Mouse (Mus musculus): ENCODE results near the gene Klhl29.

Klhl29 gene

DNA sequence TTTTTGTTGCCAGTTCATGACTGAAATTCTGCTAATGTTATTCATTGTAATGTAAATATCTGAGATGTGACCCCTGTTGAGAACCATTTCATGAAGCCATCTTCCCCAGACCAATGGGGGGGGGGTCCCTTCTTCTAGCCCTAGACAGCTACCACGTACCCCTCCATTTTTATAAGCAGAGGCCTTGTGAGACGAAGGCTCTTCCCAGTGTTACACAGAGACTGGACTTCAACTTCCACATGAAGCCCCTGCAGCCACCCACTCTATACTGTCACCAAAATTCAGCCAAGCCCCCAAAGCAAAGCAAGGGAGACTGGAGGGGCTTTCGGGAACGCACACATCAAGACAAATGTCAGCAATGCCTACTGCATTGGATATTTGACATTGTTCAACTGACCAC lies 6.1 kb downstream of the Klhl29 start:
- Histone ChIP-seq H3K9me3 (ENCODE audit: low read length) (no peaks in the 10 kb centered on the region; the same call in 1 of the 2 replicates), H3K27me3 (ENCODE audit: insufficient read depth, low read length) (peaks cover 42% of the 10 kb centered on the region), H3K36me3 (ENCODE audit: insufficient read depth, low read length) (no peaks in the 10 kb centered on the region), H3K4me1 (replicated peaks; ENCODE audit: low read depth, low read length) (peaks cover 15% of the 10 kb centered on the region), H3K4me3 (replicated peaks; ENCODE audit: low read length) (no peak overlapping the region)
- TF ChIP-seq NANOG (IDR thresholded peaks at IDR 0.05; ENCODE audit: borderline replicate concordance, low read length) (no peak), POU5F1 (IDR thresholded peaks at IDR 0.05; ENCODE audit: borderline replicate concordance, low read length) (no peak), CTCF (conservative IDR thresholded peaks at IDR 0.05; ENCODE audit: low read length) (no peak)

GRCm38 (mm10) chr12:5364836-5365235 lies 10.6 kb downstream of the Klhl29 start:
- no peak overlapping the region for H3K4me3 ChIP-seq (replicated peaks; ENCODE audit: low read length)

DNA sequence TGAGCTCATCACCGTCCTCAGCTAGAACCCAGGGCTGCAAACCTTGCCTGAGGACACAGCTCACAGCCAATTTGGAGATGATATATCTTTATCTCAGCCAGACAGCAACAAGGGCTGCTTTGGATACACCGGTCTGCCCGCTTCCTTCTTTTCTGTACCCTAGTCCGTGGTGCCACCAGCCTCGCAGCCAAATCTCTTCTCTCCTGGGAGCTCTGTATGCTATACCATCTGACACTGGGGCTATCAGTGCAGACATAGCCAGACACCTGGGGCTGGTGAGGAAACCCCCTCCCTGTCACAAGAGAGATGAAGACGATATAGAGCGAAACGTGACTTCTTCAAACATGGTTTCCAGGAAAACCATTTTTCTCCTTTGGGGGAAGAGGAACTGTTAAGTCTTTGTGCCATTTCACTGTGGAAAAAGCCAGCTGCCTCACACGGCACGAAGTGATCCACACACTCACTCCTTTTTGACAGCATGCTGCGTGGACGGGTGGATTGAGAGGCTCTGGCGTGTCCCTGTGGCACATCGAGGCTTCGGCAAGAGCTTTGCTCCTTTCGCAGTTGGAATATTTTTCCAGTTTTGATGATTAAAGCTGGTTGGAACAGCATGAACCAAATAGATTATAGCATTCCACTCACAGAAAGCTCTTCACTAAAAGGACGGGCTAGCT lies 11.4 kb downstream of the Klhl29 start:
- peaks cover 7% of the 10 kb centered on the region; the same call in 1 of the 2 replicates for H3K9me3 ChIP-seq (ENCODE audit: low read length)
- no peak overlapping the region for H3K4me3 ChIP-seq (replicated peaks; ENCODE audit: low read length)
- H3K4me1 ChIP-seq (replicated peaks; ENCODE audit: low read depth, low read length), result no peaks in the 10 kb centered on the region
- no peak for TF ChIP-seq CTCF (conservative IDR thresholded peaks at IDR 0.05; ENCODE audit: low read length)
- TF ChIP-seq POU5F1 (IDR thresholded peaks at IDR 0.05; ENCODE audit: borderline replicate concordance, low read length), result no peak
- no peak for TF ChIP-seq NANOG (IDR thresholded peaks at IDR 0.05; ENCODE audit: borderline replicate concordance, low read length)
- peaks cover 13% of the 10 kb centered on the region for H3K27me3 ChIP-seq (ENCODE audit: insufficient read depth, low read length)
- no peaks in the 10 kb centered on the region for H3K36me3 ChIP-seq (ENCODE audit: insufficient read depth, low read length)

More at GRCm38 (mm10) chr12:5364836-5365235, 10.6 kb downstream of the Klhl29 start:
- Histone ChIP-seq H3K4me1 (replicated peaks; ENCODE audit: low read depth, low read length) (no peaks in the 10 kb centered on the region), H3K27me3 (ENCODE audit: insufficient read depth, low read length) (peaks cover 13% of the 10 kb centered on the region), H3K9me3 (ENCODE audit: low read length) (peaks cover 7% of the 10 kb centered on the region; the same call in 1 of the 2 replicates), H3K36me3 (ENCODE audit: insufficient read depth, low read length) (no peaks in the 10 kb centered on the region)
- TF ChIP-seq POU5F1 (IDR thresholded peaks at IDR 0.05; ENCODE audit: borderline replicate concordance, low read length) (no peak), CTCF (conservative IDR thresholded peaks at IDR 0.05; ENCODE audit: low read length) (no peak), NANOG (IDR thresholded peaks at IDR 0.05; ENCODE audit: borderline replicate concordance, low read length) (no peak)

DNA sequence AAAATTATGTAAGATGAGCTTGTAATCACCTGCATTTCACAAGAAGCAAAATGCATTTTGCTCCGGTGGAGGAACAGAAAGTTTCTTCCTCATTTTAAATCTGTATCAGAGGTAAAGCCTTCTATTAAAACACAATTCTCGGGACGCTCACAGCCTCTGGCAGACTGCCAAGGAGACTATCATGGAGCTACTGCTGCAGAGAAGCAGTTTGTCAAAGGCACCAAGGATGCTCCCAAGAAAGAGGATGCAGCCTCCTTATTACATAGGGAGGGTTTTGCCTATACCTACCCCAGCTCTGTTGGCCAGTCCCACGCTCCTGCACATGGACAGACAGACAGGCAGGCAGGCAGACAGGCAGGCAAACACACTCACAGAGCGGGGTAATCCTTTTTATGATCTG lies 16.4 kb downstream of the Klhl29 start:
- no peaks in the 10 kb centered on the region for H3K36me3 ChIP-seq (ENCODE audit: insufficient read depth, low read length)
- TF ChIP-seq POU5F1 (IDR thresholded peaks at IDR 0.05; ENCODE audit: borderline replicate concordance, low read length) (no peak), NANOG (IDR thresholded peaks at IDR 0.05; ENCODE audit: borderline replicate concordance, low read length) (no peak), CTCF (conservative IDR thresholded peaks at IDR 0.05; ENCODE audit: low read length) (no peak)
- peaks cover 7% of the 10 kb centered on the region for H3K27me3 ChIP-seq (ENCODE audit: insufficient read depth, low read length)
- H3K4me1 ChIP-seq (replicated peaks; ENCODE audit: low read depth, low read length), result no peaks in the 10 kb centered on the region
- peaks cover 7% of the 10 kb centered on the region; the same call in 1 of the 2 replicates for H3K9me3 ChIP-seq (ENCODE audit: low read length)
- no peak overlapping the region for H3K4me3 ChIP-seq (replicated peaks; ENCODE audit: low read length)

DNA sequence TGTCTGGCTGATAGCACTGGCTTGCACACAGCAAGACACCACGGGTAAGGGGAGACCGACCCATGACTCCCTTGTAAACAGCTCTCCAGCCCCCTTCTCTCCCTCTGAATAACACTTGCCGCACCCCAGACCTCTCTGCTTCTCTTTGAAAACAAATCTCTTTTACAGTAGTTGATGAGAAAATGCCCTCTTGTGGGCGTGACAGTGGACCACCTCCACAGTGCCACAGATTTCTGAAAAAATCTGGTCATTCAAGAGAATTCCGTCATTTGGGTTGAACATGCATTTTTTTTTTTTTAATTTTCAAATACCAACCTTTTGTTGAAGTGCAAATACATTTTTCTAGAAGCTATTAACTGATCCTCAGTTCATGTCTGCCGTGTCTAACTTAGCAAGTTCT lies 17.0 kb downstream of the Klhl29 start:
- H3K4me3 ChIP-seq (replicated peaks; ENCODE audit: low read length), result no peak overlapping the region
- peaks cover 7% of the 10 kb centered on the region; the same call in 1 of the 2 replicates for H3K9me3 ChIP-seq (ENCODE audit: low read length)
- TF ChIP-seq POU5F1 (IDR thresholded peaks at IDR 0.05; ENCODE audit: borderline replicate concordance, low read length) (no peak), CTCF (conservative IDR thresholded peaks at IDR 0.05; ENCODE audit: low read length) (no peak), NANOG (IDR thresholded peaks at IDR 0.05; ENCODE audit: borderline replicate concordance, low read length) (no peak)
- H3K36me3 ChIP-seq (ENCODE audit: insufficient read depth, low read length), result no peaks in the 10 kb centered on the region
- H3K27me3 ChIP-seq (ENCODE audit: insufficient read depth, low read length), result peaks cover 4% of the 10 kb centered on the region; the same call in 1 of the 2 replicates
- H3K4me1 ChIP-seq (replicated peaks; ENCODE audit: low read depth, low read length), result no peaks in the 10 kb centered on the region

GRCm38 (mm10) chr12:5353416-5353815 lies 22.1 kb downstream of the Klhl29 start:
- Histone ChIP-seq H3K36me3 (ENCODE audit: insufficient read depth, low read length) (no peaks in the 10 kb centered on the region), H3K9me3 (ENCODE audit: low read length) (no peaks in the 10 kb centered on the region), H3K4me1 (replicated peaks; ENCODE audit: low read depth, low read length) (no peaks in the 10 kb centered on the region), H3K27me3 (ENCODE audit: insufficient read depth, low read length) (no peaks in the 10 kb centered on the region), H3K4me3 (replicated peaks; ENCODE audit: low read length) (no peak overlapping the region)
- no peak for TF ChIP-seq NANOG (IDR thresholded peaks at IDR 0.05; ENCODE audit: borderline replicate concordance, low read length)

- H3K36me3 ChIP-seq (ENCODE audit: insufficient read depth, low read length), result no peaks in the 10 kb centered on the region
- no peak overlapping the region for H3K4me3 ChIP-seq (replicated peaks; ENCODE audit: low read length)
- H3K4me1 ChIP-seq (replicated peaks; ENCODE audit: low read depth, low read length), result no peaks in the 10 kb centered on the region
- TF ChIP-seq CTCF (conservative IDR thresholded peaks at IDR 0.05; ENCODE audit: low read length) (no peak), POU5F1 (IDR thresholded peaks at IDR 0.05; ENCODE audit: borderline replicate concordance, low read length) (no peak), NANOG (IDR thresholded peaks at IDR 0.05; ENCODE audit: borderline replicate concordance, low read length) (no peak)
- no peaks in the 10 kb centered on the region for H3K9me3 ChIP-seq (ENCODE audit: low read length)
- no peaks in the 10 kb centered on the region for H3K27me3 ChIP-seq (ENCODE audit: insufficient read depth, low read length)
Observed at GRCm38 (mm10) chr12:5352771-5353170, 22.7 kb downstream of the Klhl29 start.

- TF ChIP-seq NANOG (IDR thresholded peaks at IDR 0.05; ENCODE audit: borderline replicate concordance, low read length), result no peak
- TF ChIP-seq POU5F1 (IDR thresholded peaks at IDR 0.05; ENCODE audit: borderline replicate concordance, low read length), result no peak
- no peak for TF ChIP-seq CTCF (conservative IDR thresholded peaks at IDR 0.05; ENCODE audit: low read length)
- H3K36me3 ChIP-seq (ENCODE audit: insufficient read depth, low read length), result no peaks in the 10 kb centered on the region
- no peaks in the 10 kb centered on the region for H3K27me3 ChIP-seq (ENCODE audit: insufficient read depth, low read length)
- no peaks in the 10 kb centered on the region for H3K9me3 ChIP-seq (ENCODE audit: low read length)
- H3K4me3 ChIP-seq (replicated peaks; ENCODE audit: low read length), result no peak overlapping the region
- no peaks in the 10 kb centered on the region for H3K4me1 ChIP-seq (replicated peaks; ENCODE audit: low read depth, low read length)
Observed at GRCm38 (mm10) chr12:5350491-5351285, 24.8 kb downstream of the Klhl29 start.

All from E14TG2a.4 (cell line).